Mouse (Mus musculus): ENCODE data around the gene Zfp719. TPM values are rescaled to one million over a fixed set of nuclear protein-coding genes. Genes with fewer than 3 reads are reported as not detected.

Gene Zfp719
- polyA plus RNA-seq, 1 experiment from 2014 or later = 15.0 TPM

DNA sequence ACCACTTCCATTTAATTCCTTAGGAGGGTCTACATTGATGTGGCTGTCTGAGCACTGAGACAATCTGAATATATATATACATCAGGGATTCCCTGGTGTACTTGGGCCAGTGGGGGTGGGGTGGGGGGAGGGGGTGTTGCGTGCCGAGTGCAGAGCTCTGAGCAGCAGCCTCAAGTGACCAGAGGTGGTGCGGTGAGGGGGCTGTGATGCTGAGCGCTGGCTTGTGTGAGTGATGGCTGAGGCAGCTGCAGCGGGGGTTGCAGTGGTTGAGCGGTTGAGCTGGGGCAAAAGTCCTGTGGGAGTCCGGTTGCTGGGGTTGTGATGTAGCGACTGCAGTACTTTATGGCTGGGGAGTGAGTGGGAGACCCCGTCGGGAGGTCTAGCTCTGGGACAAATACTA, 44.4 kb downstream of the Zfp719 start:
- Histone ChIP-seq H3K27ac (replicated peaks) (no peak overlapping the region), H3K4me3 (no peak overlapping the region), H3K36me3 (replicated peaks) (no peaks in the 10 kb centered on the region), H3K4me1 (peaks cover 3% of the 10 kb centered on the region; the same call in 1 of the 2 replicates), H3K27me3 (replicated peaks; ENCODE audit: low read depth, poor library complexity, severe bottlenecking) (no peaks in the 10 kb centered on the region), H3K9me3 (no peaks in the 10 kb centered on the region)
- 13% methylated on average over 10 of the region's 10 CpGs for WGBS
- DNase-seq (ENCODE audit: low spot score) = peak; percentile 37

DNA sequence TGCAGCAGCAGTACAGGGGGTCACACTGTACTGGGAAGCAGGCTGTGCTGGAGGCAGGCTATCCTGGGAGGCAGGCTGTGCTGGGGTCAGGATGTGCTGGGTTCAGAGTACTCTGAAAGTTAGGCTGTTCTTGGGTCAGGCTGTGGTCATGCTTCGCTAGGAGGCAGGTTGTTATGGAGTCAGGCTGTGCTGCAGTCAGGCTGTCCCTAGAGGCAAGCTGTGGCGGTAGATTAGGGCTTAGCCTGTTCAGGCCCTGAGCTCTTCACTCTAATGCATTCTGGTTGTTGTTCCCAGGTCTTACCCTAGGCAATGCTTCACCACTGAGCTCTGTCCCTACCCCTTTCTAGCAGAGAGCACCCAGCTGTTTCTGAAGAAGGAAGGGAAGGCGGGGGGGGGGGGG, 45.7 kb downstream of the Zfp719 start:
- H3K9me3 ChIP-seq = no peaks in the 10 kb centered on the region
- no peaks in the 10 kb centered on the region for H3K27me3 ChIP-seq (replicated peaks; ENCODE audit: low read depth, poor library complexity, severe bottlenecking)
- peaks cover 3% of the 10 kb centered on the region; the same call in 1 of the 2 replicates for H3K4me1 ChIP-seq
- H3K36me3 ChIP-seq (replicated peaks) = no peaks in the 10 kb centered on the region
- 66% methylated on average over 3 of the region's 3 CpGs for whole genome bisulfite sequencing
- no peak overlapping the region for H3K4me3 ChIP-seq
- no peak overlapping the region for H3K27ac ChIP-seq (replicated peaks)
- no peak for DNase-seq (ENCODE audit: low spot score)

DNA sequence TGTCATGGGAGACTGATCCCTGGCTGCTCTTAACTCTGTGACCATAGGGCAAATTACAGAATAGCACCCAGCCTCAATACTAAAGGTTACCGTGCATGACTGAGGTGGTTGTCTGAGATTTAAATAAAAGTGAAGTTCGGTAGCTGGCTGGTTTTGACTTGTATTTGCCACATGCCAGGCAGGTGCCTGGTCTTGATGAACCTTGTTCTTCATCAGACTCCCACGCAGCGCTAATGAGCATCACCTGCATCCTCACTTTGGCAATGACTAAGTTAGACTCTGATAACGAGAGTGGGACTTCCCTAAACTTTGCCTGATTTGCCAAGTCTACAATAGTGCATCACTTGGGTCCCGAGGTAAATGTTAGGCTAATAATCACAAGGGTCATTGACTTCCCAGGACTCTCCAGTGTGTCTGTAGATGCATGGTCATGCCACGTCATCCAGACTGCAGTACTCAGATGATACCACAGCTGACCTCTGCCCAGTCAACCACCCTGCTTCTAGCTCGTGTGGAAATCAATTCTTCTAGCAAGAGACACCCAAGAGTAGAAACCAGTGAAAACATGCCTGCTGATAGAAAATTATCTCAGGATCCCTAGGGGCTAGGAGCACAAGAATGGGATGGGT, 46.5 kb downstream of the Zfp719 start:
- no peak for DNase-seq (ENCODE audit: low spot score)
- Histone ChIP-seq H3K9me3 (no peaks in the 10 kb centered on the region), H3K36me3 (replicated peaks) (no peaks in the 10 kb centered on the region), H3K4me1 (peaks cover 3% of the 10 kb centered on the region; the same call in 1 of the 2 replicates), H3K27me3 (replicated peaks; ENCODE audit: low read depth, poor library complexity, severe bottlenecking) (no peaks in the 10 kb centered on the region), H3K27ac (replicated peaks) (no peak overlapping the region), H3K4me3 (no peak overlapping the region)
- WGBS = 84% methylated on average over 8 of the region's 8 CpGs

DNA sequence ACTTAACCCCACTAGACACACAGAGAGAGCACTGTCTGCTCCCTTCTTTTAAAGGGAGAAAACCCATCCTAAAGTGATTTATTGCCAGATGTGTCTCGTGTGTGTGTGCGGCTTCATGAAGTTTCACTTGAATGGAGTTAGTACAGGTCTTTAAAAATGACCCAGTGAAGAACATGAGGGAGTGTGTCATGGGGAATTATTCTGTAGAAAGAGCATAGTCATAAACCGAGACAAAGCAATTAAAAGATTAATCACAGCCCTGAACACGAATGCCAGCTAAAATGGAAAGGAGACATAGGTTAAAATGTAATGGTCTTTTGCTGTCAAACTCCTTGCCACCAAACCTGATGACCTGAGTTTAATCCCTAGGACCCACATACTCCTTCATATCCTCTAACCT, 54.5 kb downstream of the Zfp719 start:
- Histone ChIP-seq H3K4me1 (no peaks in the 10 kb centered on the region), H3K27me3 (replicated peaks; ENCODE audit: low read depth, poor library complexity, severe bottlenecking) (no peaks in the 10 kb centered on the region), H3K36me3 (replicated peaks) (no peaks in the 10 kb centered on the region), H3K9me3 (no peaks in the 10 kb centered on the region), H3K27ac (replicated peaks) (no peak overlapping the region), H3K4me3 (no peak overlapping the region)
- WGBS = 87% methylated on average over 4 of the region's 4 CpGs
- DNase-seq (ENCODE audit: low spot score) = no peak

- Histone ChIP-seq H3K27ac (replicated peaks) (no peak within 1 kb of the TSS), H3K27me3 (replicated peaks; ENCODE audit: low read depth, poor library complexity, severe bottlenecking) (no peaks in the 10 kb centered on the region), H3K9me3 (no peaks in the 10 kb centered on the region), H3K4me1 (no peaks in the 10 kb centered on the region), H3K4me3 (no peak within 1 kb of the TSS), H3K36me3 (replicated peaks) (no peaks in the 10 kb centered on the region)
- DNase-seq (ENCODE audit: low spot score) = no peak
- WGBS = 76% methylated on average over 6 of the region's 6 CpGs
Measured at GRCm38 (mm10) chr7:43634500-43634899, 55.1 kb downstream of the Zfp719 start, which contains the start of gene Ceacam18. TSS of gene Ceacam18 (plus strand) at chr7:43634707.

GRCm38 (mm10) chr7:43636194-43636593, 56.8 kb downstream of the Zfp719 start:
- Histone ChIP-seq H3K27me3 (replicated peaks; ENCODE audit: low read depth, poor library complexity, severe bottlenecking) (no peaks in the 10 kb centered on the region), H3K9me3 (no peaks in the 10 kb centered on the region), H3K4me3 (no peak overlapping the region), H3K27ac (replicated peaks) (no peak overlapping the region), H3K4me1 (no peaks in the 10 kb centered on the region), H3K36me3 (replicated peaks) (no peaks in the 10 kb centered on the region)
- no peak for DNase-seq (ENCODE audit: low spot score)
- WGBS = 74% methylated on average over 2 of the region's 2 CpGs

GRCm38 (mm10) chr7:43637118-43637517, 57.7 kb downstream of the Zfp719 start:
- H3K9me3 ChIP-seq = no peaks in the 10 kb centered on the region
- H3K27me3 ChIP-seq (replicated peaks; ENCODE audit: low read depth, poor library complexity, severe bottlenecking) = no peaks in the 10 kb centered on the region
- no peaks in the 10 kb centered on the region for H3K4me1 ChIP-seq
- no peak overlapping the region for H3K4me3 ChIP-seq
- WGBS = 79% methylated on average over 1 of the region's 1 CpGs
- H3K27ac ChIP-seq (replicated peaks) = no peak overlapping the region
- H3K36me3 ChIP-seq (replicated peaks) = no peaks in the 10 kb centered on the region
- DNase-seq (ENCODE audit: low spot score) = no peak

- Histone ChIP-seq H3K27me3 (replicated peaks; ENCODE audit: low read depth, poor library complexity, severe bottlenecking) (no peaks in the 10 kb centered on the region), H3K4me3 (no peak overlapping the region), H3K36me3 (replicated peaks) (no peaks in the 10 kb centered on the region), H3K27ac (replicated peaks) (no peak overlapping the region), H3K4me1 (no peaks in the 10 kb centered on the region), H3K9me3 (no peaks in the 10 kb centered on the region)
- 79% methylated on average over 5 of the region's 5 CpGs for WGBS
- no peak for DNase-seq (ENCODE audit: low spot score)
Measured at GRCm38 (mm10) chr7:43642587-43642986, 63.2 kb downstream of the Zfp719 start.

Other genes starting within 250 kb of the Zfp719 start
- gene Siglecf, start 228.3 kb upstream of the Zfp719 start, polyA plus RNA-seq (2016; fragmentation: Nextera tagmentation; extraction: Ambion mirVana) = 0.13 and 0.15 TPM in 2 replicates
- gene Siglecg, start 171.4 kb upstream of the Zfp719 start, polyA plus RNA-seq (2016; fragmentation: Nextera tagmentation; extraction: Ambion mirVana) = 0.06 and 0.16 TPM in 2 replicates
- gene Lim2, start 151.9 kb upstream of the Zfp719 start, polyA plus RNA-seq (2016; fragmentation: Nextera tagmentation; extraction: Ambion mirVana) = 0.17 TPM in 1 of 2 replicates, not detected in the other
- not detected in 2 replicates for gene Nkg7, start 142.5 kb upstream of the Zfp719 start, polyA plus RNA-seq (2016; fragmentation: Nextera tagmentation; extraction: Ambion mirVana)
- not detected in 2 replicates for gene Cldnd2, start 138.8 kb upstream of the Zfp719 start, polyA plus RNA-seq (2016; fragmentation: Nextera tagmentation; extraction: Ambion mirVana)
- 231 and 252 TPM in 2 replicates for gene Etfb, start 135.5 kb upstream of the Zfp719 start, polyA plus RNA-seq (2016; fragmentation: Nextera tagmentation; extraction: Ambion mirVana)
- 0.24 and 0.67 TPM in 2 replicates for gene Gm45233, start 135.5 kb upstream of the Zfp719 start, polyA plus RNA-seq (2016; fragmentation: Nextera tagmentation; extraction: Ambion mirVana)
- gene Vsig10l, start 116.5 kb upstream of the Zfp719 start, polyA plus RNA-seq (2016; fragmentation: Nextera tagmentation; extraction: Ambion mirVana) = 1.2 and 2.3 TPM in 2 replicates
- gene Iglon5, start 89.5 kb upstream of the Zfp719 start, polyA plus RNA-seq (2016; fragmentation: Nextera tagmentation; extraction: Ambion mirVana) = 0.70 and 0.71 TPM in 2 replicates
- not detected in 2 replicates for gene 4931406B18Rik, start 73.7 kb upstream of the Zfp719 start, polyA plus RNA-seq (2016; fragmentation: Nextera tagmentation; extraction: Ambion mirVana)
- 0.39 and 0.51 TPM in 2 replicates for gene Cd33, start 35.2 kb upstream of the Zfp719 start, polyA plus RNA-seq (2016; fragmentation: Nextera tagmentation; extraction: Ambion mirVana)
- 5.4 and 6.2 TPM in 2 replicates for gene Zfp658, start 17.4 kb upstream of the Zfp719 start, polyA plus RNA-seq (2016; fragmentation: Nextera tagmentation; extraction: Ambion mirVana)
- gene Zfp819, start 27.6 kb downstream of the Zfp719 start, polyA plus RNA-seq (2016; fragmentation: Nextera tagmentation; extraction: Ambion mirVana) = 1.1 and 1.4 TPM in 2 replicates
- not detected in 2 replicates for gene Ceacam18, start 55.1 kb downstream of the Zfp719 start, polyA plus RNA-seq (2016; fragmentation: Nextera tagmentation; extraction: Ambion mirVana)
- 0.25 and 0.52 TPM in 2 replicates for gene Siglece, start 80.6 kb downstream of the Zfp719 start, polyA plus RNA-seq (2016; fragmentation: Nextera tagmentation; extraction: Ambion mirVana)
- 18.1 and 18.7 TPM in 2 replicates for gene Ctu1, start 92.4 kb downstream of the Zfp719 start, polyA plus RNA-seq (2016; fragmentation: Nextera tagmentation; extraction: Ambion mirVana)
- not detected in 2 replicates for gene Klk14, start 110.8 kb downstream of the Zfp719 start, polyA plus RNA-seq (2016; fragmentation: Nextera tagmentation; extraction: Ambion mirVana)
- gene Klk13, start 133.0 kb downstream of the Zfp719 start, polyA plus RNA-seq (2016; fragmentation: Nextera tagmentation; extraction: Ambion mirVana) = 0.24 and 0.56 TPM in 2 replicates
- gene Klk12, start 189.3 kb downstream of the Zfp719 start, polyA plus RNA-seq (2016; fragmentation: Nextera tagmentation; extraction: Ambion mirVana) = not detected in 2 replicates
- 0.11 TPM in 1 of 2 replicates, not detected in the other for gene Klk11, start 195.0 kb downstream of the Zfp719 start, polyA plus RNA-seq (2016; fragmentation: Nextera tagmentation; extraction: Ambion mirVana)
- gene Klk10, start 201.4 kb downstream of the Zfp719 start, polyA plus RNA-seq (2016; fragmentation: Nextera tagmentation; extraction: Ambion mirVana) = 0.25 and 0.39 TPM in 2 replicates
- 0.10 and 0.16 TPM in 2 replicates for gene Klk9, start 212.3 kb downstream of the Zfp719 start, polyA plus RNA-seq (2016; fragmentation: Nextera tagmentation; extraction: Ambion mirVana)
- gene Klk8, start 218.0 kb downstream of the Zfp719 start, polyA plus RNA-seq (2016; fragmentation: Nextera tagmentation; extraction: Ambion mirVana) = 17.5 and 17.9 TPM in 2 replicates
- gene Klk7, start 231.7 kb downstream of the Zfp719 start, polyA plus RNA-seq (2016; fragmentation: Nextera tagmentation; extraction: Ambion mirVana) = not detected in 2 replicates
- gene Klk6, start 244.9 kb downstream of the Zfp719 start, polyA plus RNA-seq (2016; fragmentation: Nextera tagmentation; extraction: Ambion mirVana) = not detected in 2 replicates

Data from embryonic facial prominence, embryonic 10.5 days (tissue).